Mouse (Mus musculus): ENCODE data around the gene Trpm5.

Gene Trpm5

GRCm38 (mm10) chr7:143094592-143095553 lies at the start of gene Trpm5:
Gene Trpm5 (minus strand): TSS chr7:143094642.
- peak; percentile 68 for DNase-seq (ENCODE audit: low read depth, low spot score)

GRCm38 (mm10) chr7:143142680-143143079 lies 48.2 kb upstream of the Trpm5 start:
- DNase-seq (ENCODE audit: low read depth, low spot score): no peak

- DNase-seq (ENCODE audit: low read depth, low spot score): no peak
These were observed 45.5 kb upstream of the Trpm5 start for GRCm38 (mm10) chr7:143139932-143140331.

- DNase-seq (ENCODE audit: low read depth, low spot score): peak; percentile 58
These were observed 44.3 kb upstream of the Trpm5 start for GRCm38 (mm10) chr7:143138789-143139188.

GRCm38 (mm10) chr7:143136561-143136960 lies 42.1 kb upstream of the Trpm5 start:
- no peak for DNase-seq (ENCODE audit: low read depth, low spot score)

GRCm38 (mm10) chr7:143136125-143136524 lies 41.7 kb upstream of the Trpm5 start:
- no peak for DNase-seq (ENCODE audit: low read depth, low spot score)

- no peak for DNase-seq (ENCODE audit: low read depth, low spot score)
These were observed 38.4 kb upstream of the Trpm5 start for GRCm38 (mm10) chr7:143132815-143133214.

GRCm38 (mm10) chr7:143124902-143125301 lies 30.5 kb upstream of the Trpm5 start:
- no peak for DNase-seq (ENCODE audit: low read depth, low spot score)

- no peak for DNase-seq (ENCODE audit: low read depth, low spot score)
These were observed 29.6 kb upstream of the Trpm5 start for GRCm38 (mm10) chr7:143123876-143124669.

GRCm38 (mm10) chr7:143122191-143122590 lies 27.7 kb upstream of the Trpm5 start:
- no peak for DNase-seq (ENCODE audit: low read depth, low spot score)

GRCm38 (mm10) chr7:143119826-143120225 lies 25.4 kb upstream of the Trpm5 start:
- no peak for DNase-seq (ENCODE audit: low read depth, low spot score)

GRCm38 (mm10) chr7:143119407-143119806 lies 25.0 kb upstream of the Trpm5 start:
- no peak for DNase-seq (ENCODE audit: low read depth, low spot score)

GRCm38 (mm10) chr7:143116521-143116920 lies 22.1 kb upstream of the Trpm5 start:
- DNase-seq (ENCODE audit: low read depth, low spot score): no peak

GRCm38 (mm10) chr7:143114773-143115172 lies 20.3 kb upstream of the Trpm5 start:
- DNase-seq (ENCODE audit: low read depth, low spot score): no peak

GRCm38 (mm10) chr7:143112395-143112794 lies 18.0 kb upstream of the Trpm5 start:
- no peak for DNase-seq (ENCODE audit: low read depth, low spot score)

- DNase-seq (ENCODE audit: low read depth, low spot score): no peak
These were observed 17.3 kb upstream of the Trpm5 start for GRCm38 (mm10) chr7:143111719-143112118.

- DNase-seq (ENCODE audit: low read depth, low spot score): no peak
These were observed 16.4 kb upstream of the Trpm5 start for GRCm38 (mm10) chr7:143110803-143111202.

- no peak for DNase-seq (ENCODE audit: low read depth, low spot score)
These were observed 15.3 kb upstream of the Trpm5 start for GRCm38 (mm10) chr7:143109696-143110095.

GRCm38 (mm10) chr7:143108996-143109660 lies 14.7 kb upstream of the Trpm5 start:
- no peak for DNase-seq (ENCODE audit: low read depth, low spot score)

- no peak for DNase-seq (ENCODE audit: low read depth, low spot score)
These were observed 13.8 kb upstream of the Trpm5 start for GRCm38 (mm10) chr7:143108200-143108599.

GRCm38 (mm10) chr7:143106672-143107465 lies 12.4 kb upstream of the Trpm5 start:
- DNase-seq (ENCODE audit: low read depth, low spot score): peak; percentile 33
